Mouse (Mus musculus) kidney, adult 2 months (tissue): ENCODE data around the gene Adam20. TPM values are rescaled to one million over a fixed set of nuclear protein-coding genes. Genes with fewer than 3 reads are reported as not detected.
"Not testable (repeated sequence)": the region's sequence is repeated elsewhere in the genome, so short reads cannot be mapped to it uniquely, and the experiment has no call there.

Source experiments
- DNase-seq: peaks from one replicate; pipeline ENCODE4 v3.0.0; 2021
- H3K27ac ChIP-seq: fragments of 200-500 bp; 2 replicates; pipeline ENCODE4 v1.5.1; 2012; ENCODE audit warnings: low read depth, low read length, control low read depth, inconsistent platforms; ENCODE audit not compliant: insufficient read depth
- H3K27me3 ChIP-seq: fragments of 200-500 bp; replicated peaks from 2 replicates; pipeline ENCODE4 v1.6.1; 2012; ENCODE audit warnings: mild to moderate bottlenecking, moderate library complexity, low read length, inconsistent platforms; ENCODE audit not compliant: control insufficient read depth, insufficient read depth
- H3K36me3 ChIP-seq: fragments of 200-500 bp; 2 replicates; pipeline ENCODE4 v1.6.1; 2012; ENCODE audit warnings: mild to moderate bottlenecking, moderate library complexity, low read length, inconsistent platforms; ENCODE audit not compliant: control insufficient read depth, insufficient read depth
- H3K4me1 ChIP-seq: fragments of 200-500 bp; 2 replicates; pipeline ENCODE4 v1.6.1; 2011; ENCODE audit warnings: low read length; ENCODE audit not compliant: control insufficient read depth, insufficient read depth
- H3K4me3 ChIP-seq: fragments of 200-500 bp; 2 replicates; pipeline ENCODE4 v1.5.1; 2011; ENCODE audit warnings: mild to moderate bottlenecking, low read depth, low read length, control low read depth; ENCODE audit not compliant: insufficient read depth
- CTCF ChIP-seq: fragments of 200-500 bp; conservative IDR thresholded peaks from 2 replicates; pipeline ENCODE4 v1.5.1; 2011; ENCODE audit warnings: low read depth, mild to moderate bottlenecking, control low read depth, low read length, moderate library complexity, mixed read lengths; ENCODE audit not compliant: insufficient read depth, insufficient read length
- POLR2A ChIP-seq: fragments of 200-500 bp; IDR thresholded peaks from one replicate; pipeline ENCODE4 v1.6.1; 2011; ENCODE audit warnings: low read depth, low read length, control low read depth
- WGBS: fragments of 180-500 bp; shearing (Covaris S2); methylation state at CpG from one replicate; pipeline ENCODE4 v1.1.7; 2018; 5-methylcytosine and 5-hydroxymethylcytosine counted together
- polyA plus RNA-seq: library from polyadenylated mRNA; depleted of rRNA; stranded (reverse); fragments of >200 nt; gene quantifications from 2 replicates; pipeline ENCODE4 v1.2.3, GENCODE M21; 2012; rRNA removed

Adam20 gene
- not detected in 2 replicates for polyA plus RNA-seq

GRCm38 (mm10) chr8:40792973-40793372 is at the start of gene Adam20:
Adam20 (plus strand) TSS chr8:40793273.
- WGBS: 71% methylated on average over 1 of the region's 1 CpGs
- not testable (repeated sequence) for H3K4me1 ChIP-seq, H3K36me3 ChIP-seq, H3K4me3 ChIP-seq, H3K27ac ChIP-seq, DNase-seq, H3K27me3 ChIP-seq

GRCm38 (mm10) chr8:40751908-40752307 is 41.2 kb upstream of the Adam20 start, which contains the start of gene Adam25:
Adam25 (plus strand) TSS chr8:40752208.
- not testable (repeated sequence) for H3K27me3 ChIP-seq, H3K27ac ChIP-seq, H3K4me3 ChIP-seq, DNase-seq, H3K36me3 ChIP-seq, H3K4me1 ChIP-seq
- 52% methylated on average over 1 of the region's 1 CpGs for WGBS

GRCm38 (mm10) chr8:40783320-40783719 is 9.8 kb upstream of the Adam20 start:
- DNase-seq: no peak
- no peaks in the 10 kb centered on the region for H3K27me3 ChIP-seq
- no peak overlapping the region for H3K27ac ChIP-seq
- TF ChIP-seq CTCF (no peak), POLR2A (no peak)
- no peaks in the 10 kb centered on the region for H3K4me1 ChIP-seq
- no peak overlapping the region for H3K4me3 ChIP-seq
- H3K36me3 ChIP-seq: no peaks in the 10 kb centered on the region

- TF ChIP-seq CTCF (no peak), POLR2A (no peak)
- 76% methylated on average over 2 of the region's 2 CpGs for WGBS
- Histone ChIP-seq H3K27ac (no peak overlapping the region), H3K27me3 (no peaks in the 10 kb centered on the region), H3K4me3 (no peak overlapping the region), H3K4me1 (no peaks in the 10 kb centered on the region), H3K36me3 (no peaks in the 10 kb centered on the region)
- no peak for DNase-seq
These were observed 10.5 kb downstream of the Adam20 start for GRCm38 (mm10) chr8:40803379-40804079.

Other genes with a start within 250 kb of the Adam20 start
- gene Adam24, start 118.2 kb upstream of the Adam20 start, polyA plus RNA-seq: not detected in 2 replicates
- not detected in 2 replicates for gene Adam25, start 41.1 kb upstream of the Adam20 start, polyA plus RNA-seq
- not detected in 2 replicates for gene Adam39, start 29.7 kb downstream of the Adam20 start, polyA plus RNA-seq